Mouse (Mus musculus) frontal cortex, postnatal 36 days (tissue): ENCODE results near the gene Numa1.
"Not testable (repeated sequence)": the region's sequence is repeated elsewhere in the genome, so short reads cannot be mapped to it uniquely, and the experiment has no call there.

Experiments used
- DNase-seq, 2 experiments: peaks; one replicate each; pipeline ENCODE4 v3.0.0; 2022; ENCODE audit warnings: low spot score in 2 of 2

Gene Numa1

GRCm38 (mm10) chr7:101933751-101934240 lies at the start of gene Numa1, which contains the start of gene Lrrc51:
TSS of gene Numa1 (plus strand) at chr7:101934111.
TSS of gene Lrrc51 (minus strand) at chr7:101933895.
- DNase-seq = peak; percentile 97 to 98

GRCm38 (mm10) chr7:101884160-101884559 lies 49.8 kb upstream of the Numa1 start:
- no peak for DNase-seq

GRCm38 (mm10) chr7:101886274-101886673 lies 47.6 kb upstream of the Numa1 start:
- no peak for DNase-seq

GRCm38 (mm10) chr7:101888460-101888859 lies 45.5 kb upstream of the Numa1 start:
- no peak for DNase-seq

GRCm38 (mm10) chr7:101895695-101896094 lies 38.2 kb upstream of the Numa1 start:
- no peak for DNase-seq

- peak; percentile 95 to 99 for DNase-seq
Measured at GRCm38 (mm10) chr7:101896104-101897066, 37.5 kb upstream of the Numa1 start.

- DNase-seq = no peak
Measured at GRCm38 (mm10) chr7:101900331-101901097, 33.4 kb upstream of the Numa1 start.

GRCm38 (mm10) chr7:101901969-101902368 lies 31.9 kb upstream of the Numa1 start:
- DNase-seq = no peak

GRCm38 (mm10) chr7:101902846-101903245 lies 31.1 kb upstream of the Numa1 start:
- no peak for DNase-seq

- DNase-seq = peak; percentile 100
Measured at GRCm38 (mm10) chr7:101905561-101906286, 28.2 kb upstream of the Numa1 start, which contains the start of gene Lamtor1. TSS of gene Lamtor1 (plus strand) at chr7:101905904.

GRCm38 (mm10) chr7:101906287-101906681 lies 27.6 kb upstream of the Numa1 start, which contains the start of gene Tomt:
TSS of gene Tomt (minus strand) at chr7:101906359.
- DNase-seq = no peak

GRCm38 (mm10) chr7:101906696-101907095 lies 27.2 kb upstream of the Numa1 start:
- DNase-seq = no peak

GRCm38 (mm10) chr7:101908367-101908766 lies 25.5 kb upstream of the Numa1 start:
- DNase-seq = no peak

- no peak for DNase-seq
Measured at GRCm38 (mm10) chr7:101910138-101910537, 23.8 kb upstream of the Numa1 start.

GRCm38 (mm10) chr7:101911982-101912381 lies 21.9 kb upstream of the Numa1 start:
- DNase-seq = no peak

GRCm38 (mm10) chr7:101918071-101918470 lies 15.8 kb upstream of the Numa1 start:
- DNase-seq = peak; percentile 62 to 67

GRCm38 (mm10) chr7:101925892-101926291 lies 8.0 kb upstream of the Numa1 start:
- not testable (repeated sequence) for DNase-seq

- no peak for DNase-seq
Measured at GRCm38 (mm10) chr7:101928093-101928492, 5.8 kb upstream of the Numa1 start.

GRCm38 (mm10) chr7:101932551-101932950 lies 1.4 kb upstream of the Numa1 start:
- no peak for DNase-seq

GRCm38 (mm10) chr7:101933300-101933699 lies 611 bp upstream of the Numa1 start:
- DNase-seq = no peak

GRCm38 (mm10) chr7:101935957-101936356 lies 2.0 kb downstream of the Numa1 start:
- DNase-seq = no peak
